Mouse (Mus musculus): ENCODE data around the gene Jund.

GRCm38 (mm10) chr8:70742981-70743655 is 44.4 kb downstream of the Jund start:
- TF ChIP-seq POLR2A (IDR thresholded peaks at IDR 0.05; ENCODE audit: insufficient read depth, low read depth, low read length) = peak; percentile 71
- TF ChIP-seq CTCF (IDR thresholded peaks at IDR 0.05) = no peak
- no peak; the same call in none of the 2 replicates for TF ChIP-seq EP300 (IDR thresholded peaks at IDR 0.05; ENCODE audit: insufficient read depth, low read depth, low read length)

All from heart, adult 2 months (tissue).